Mouse (Mus musculus) CD4-positive, CD25-positive, alpha-beta regulatory T cell, adult 4 months (primary cell): Measurements from ENCODE around the gene Cfap221. TPM values are rescaled to one million over a fixed set of nuclear protein-coding genes. Genes with fewer than 3 reads are reported as not detected.

Experiments
- ATAC-seq: one replicate; pipeline ENCODE4 v1.8.0; 2017
- polyA plus RNA-seq, 2 experiments: library from polyadenylated mRNA; unstranded; fragments of 100-300 nt; shearing (Covaris generic); gene quantifications; one replicate each; pipeline ENCODE4 v1.2.1; 2017

Cfap221 gene
- polyA plus RNA-seq: not detected

- ATAC-seq: no peak
Observed at GRCm38 (mm10) chr1:119996798-119997581, at the start of gene Cfap221. Cfap221 (minus strand) TSS chr1:119997234.

GRCm38 (mm10) chr1:120044584-120044983 is 47.5 kb upstream of the Cfap221 start:
- ATAC-seq: no peak

GRCm38 (mm10) chr1:120042421-120042820 is 45.4 kb upstream of the Cfap221 start:
- no peak for ATAC-seq

- no peak for ATAC-seq
Observed at GRCm38 (mm10) chr1:120038594-120038993, 41.6 kb upstream of the Cfap221 start.

GRCm38 (mm10) chr1:120037021-120037683 is 40.1 kb upstream of the Cfap221 start:
- no peak for ATAC-seq

- no peak for ATAC-seq
Observed at GRCm38 (mm10) chr1:120035456-120036034, 38.5 kb upstream of the Cfap221 start.

- no peak for ATAC-seq
Observed at GRCm38 (mm10) chr1:120034793-120035192, 37.8 kb upstream of the Cfap221 start.

- ATAC-seq: no peak
Observed at GRCm38 (mm10) chr1:120033469-120033854, 36.4 kb upstream of the Cfap221 start.

GRCm38 (mm10) chr1:120032804-120033468 is 35.9 kb upstream of the Cfap221 start:
- peak; percentile 97 for ATAC-seq

GRCm38 (mm10) chr1:120030474-120030873 is 33.4 kb upstream of the Cfap221 start:
- ATAC-seq: no peak

GRCm38 (mm10) chr1:120027693-120028092 is 30.7 kb upstream of the Cfap221 start:
- ATAC-seq: no peak

GRCm38 (mm10) chr1:120025050-120025439 is 28.0 kb upstream of the Cfap221 start:
- no peak for ATAC-seq

GRCm38 (mm10) chr1:120024331-120025049 is 27.5 kb upstream of the Cfap221 start:
- no peak for ATAC-seq

GRCm38 (mm10) chr1:120021951-120022350 is 24.9 kb upstream of the Cfap221 start:
- ATAC-seq: no peak

GRCm38 (mm10) chr1:120020322-120020897 is 23.4 kb upstream of the Cfap221 start:
- ATAC-seq: no peak

- no peak for ATAC-seq
Observed at GRCm38 (mm10) chr1:120019428-120019827, 22.4 kb upstream of the Cfap221 start.

- no peak for ATAC-seq
Observed at GRCm38 (mm10) chr1:120018900-120019299, 21.9 kb upstream of the Cfap221 start.

GRCm38 (mm10) chr1:120016240-120016639 is 19.2 kb upstream of the Cfap221 start:
- ATAC-seq: no peak

GRCm38 (mm10) chr1:120013111-120013510 is 16.1 kb upstream of the Cfap221 start:
- ATAC-seq: no peak

- no peak for ATAC-seq
Observed at GRCm38 (mm10) chr1:120012638-120013037, 15.6 kb upstream of the Cfap221 start.

- no peak for ATAC-seq
Observed at GRCm38 (mm10) chr1:120007851-120008588, 11.0 kb upstream of the Cfap221 start.
